Mouse (Mus musculus) embryo, embryonic 10 days (tissue): ENCODE measurements around the gene Chd1l.
A peak's percentile ranks its signal among the peaks of the same experiment; 100 is the strongest.

ENCODE experiments used
- DNase-seq: peaks from one replicate; pipeline ENCODE4 v3.0.0-alpha.2; 2015; ENCODE audit warnings: low spot score

Gene Chd1l

DNA sequence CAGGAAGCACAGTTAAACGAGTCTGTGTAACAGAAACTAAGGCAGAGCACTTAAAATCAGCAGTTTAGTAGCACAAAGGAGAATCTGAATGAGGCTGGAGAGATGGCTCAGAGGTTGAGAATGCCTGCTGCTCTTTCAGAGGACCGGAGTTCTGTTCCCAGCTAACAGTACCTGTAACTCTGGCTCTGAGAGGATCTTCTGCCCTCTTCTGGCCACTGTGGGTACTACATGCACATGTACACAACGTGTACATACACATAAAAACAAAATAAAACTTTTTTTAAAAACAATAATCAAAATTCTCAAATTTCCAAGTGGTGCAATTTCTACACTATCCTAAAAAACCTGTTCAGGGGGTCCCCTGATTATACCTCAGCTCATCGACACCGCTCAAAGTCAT is 85.2 kb downstream of the Chd1l start:
- DNase-seq, result no peak

DNA sequence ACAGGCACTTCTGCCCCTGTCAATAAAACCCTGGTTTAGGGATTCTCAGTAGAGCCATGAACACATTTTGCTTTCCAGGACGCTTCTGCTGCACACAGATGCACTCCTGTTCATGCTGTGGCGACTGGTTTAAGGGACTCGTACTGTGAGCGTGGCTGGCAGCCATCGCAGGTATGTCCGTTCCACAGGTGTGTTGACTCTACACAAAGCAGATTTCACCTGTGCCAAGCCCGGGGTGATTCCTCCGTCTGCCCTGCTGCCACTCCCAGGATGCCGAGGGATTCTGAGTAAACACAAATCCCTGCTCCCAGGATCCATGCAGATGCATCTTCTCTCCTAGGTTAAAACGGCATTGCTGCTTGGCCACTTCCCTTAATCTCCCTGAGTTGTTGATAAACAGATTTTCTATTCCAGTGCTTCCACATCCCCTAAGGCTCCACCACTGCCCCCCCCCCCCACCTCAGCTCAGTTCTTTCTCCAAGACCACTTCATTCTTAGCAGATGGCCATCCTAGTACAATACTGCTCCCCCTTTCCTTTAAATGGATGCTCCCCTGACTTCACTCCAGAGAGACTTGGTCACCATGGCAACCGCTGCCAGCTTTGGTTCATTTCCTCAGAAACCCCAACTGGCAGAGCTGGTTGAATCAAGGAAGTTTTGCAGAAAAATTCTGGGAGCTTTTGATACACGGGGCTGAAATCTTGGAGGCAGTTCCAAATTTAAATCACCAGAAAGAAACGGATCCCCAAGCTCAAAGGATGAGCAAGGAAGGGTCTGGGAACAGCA is 87.9 kb downstream of the Chd1l start:
- peak; percentile 26 for DNase-seq

DNA sequence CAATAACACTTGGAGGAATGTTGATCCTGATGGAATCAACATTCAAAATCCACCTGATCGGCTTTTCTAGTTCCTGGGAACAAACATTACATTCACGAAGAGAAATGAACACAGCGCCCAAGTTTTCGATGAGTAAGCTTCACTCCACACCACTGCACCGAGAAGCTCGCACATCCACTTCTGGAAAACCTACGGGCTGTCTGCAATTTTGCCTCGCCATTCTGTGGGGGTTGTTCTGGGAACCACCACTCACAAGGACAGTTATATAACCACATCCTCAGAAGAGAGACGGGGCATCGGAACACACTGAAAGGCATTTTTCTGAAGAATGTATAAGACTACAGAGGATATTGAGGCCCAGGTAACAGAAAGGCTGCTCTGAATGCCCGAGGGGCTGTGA is 90.1 kb downstream of the Chd1l start:
- no peak for DNase-seq

DNA sequence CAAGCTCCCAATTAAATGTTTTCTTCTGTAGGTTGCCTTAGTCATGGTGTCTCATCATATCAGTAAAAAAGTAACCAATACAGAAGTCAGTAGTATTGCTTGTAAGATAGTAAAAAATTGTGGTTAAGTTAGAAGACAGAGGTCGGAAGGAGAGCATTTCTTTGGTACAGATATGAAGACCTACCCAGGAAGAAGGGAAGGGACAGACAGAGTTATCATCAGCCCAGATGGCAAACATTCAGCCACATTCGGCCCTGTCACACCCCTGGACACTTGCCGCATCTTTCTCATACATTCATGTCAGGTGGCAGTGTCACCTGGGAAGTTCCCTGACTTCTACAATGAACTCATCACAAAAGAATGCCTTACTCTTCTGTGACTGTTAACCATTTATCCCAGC is 97.7 kb downstream of the Chd1l start:
- no peak for DNase-seq
